Mouse (Mus musculus): ENCODE measurements around the gene Gm38655.

- TF ChIP-seq TCF12 (IDR thresholded peaks at IDR 0.05; ENCODE audit: low read depth, low read length) (no peak), ETS1 (conservative IDR thresholded peaks at IDR 0.05; ENCODE audit: low read depth, low read length) (no peak), E2F4 (IDR thresholded peaks at IDR 0.05; ENCODE audit: insufficient replicate concordance, low read depth, low read length) (no peak), EP300 (IDR thresholded peaks at IDR 0.05; ENCODE audit: low read length) (no peak), GABPA (IDR thresholded peaks at IDR 0.05; ENCODE audit: insufficient replicate concordance, low read depth, low read length) (no peak), CTCF (conservative IDR thresholded peaks at IDR 0.05 in 1 of 2, IDR thresholded peaks at IDR 0.05 in 1 of 2; ENCODE audit: low read depth in 2 of 2, low read length in 2 of 2) (no peak), RAD21 (IDR thresholded peaks at IDR 0.05; ENCODE audit: low read depth, low read length) (no peak), POLR2A (IDR thresholded peaks at IDR 0.05; ENCODE audit: low read depth, low read length) (no peak), POLR2AphosphoS2 (IDR thresholded peaks at IDR 0.05; ENCODE audit: low read depth, low read length) (no peak)
Measured at GRCm38 (mm10) chr17:25218967-25219366, 43.7 kb upstream of the Gm38655 start.

Data from CH12.LX (cell line).